Mouse (Mus musculus) stomach, postnatal 0 days (tissue): ENCODE measurements around the gene Fam114a2.

Source experiments
- CTCF ChIP-seq: IDR thresholded peaks from 2 replicates; pipeline ENCODE4 v1.5.1; 2016; ENCODE audit warnings: antibody characterized with exemption, low read depth, mild to moderate bottlenecking, moderate library complexity
- EP300 ChIP-seq: optimal IDR thresholded peaks from 2 replicates; pipeline ENCODE3; 2016; ENCODE audit warnings: antibody characterized with exemption

GRCm38 (mm10) chr11:57465844-57466243, 52.6 kb downstream of the Fam114a2 start:
- TF ChIP-seq CTCF (no peak), EP300 (no peak)
